Mouse (Mus musculus) C2C12 (cell line): ENCODE results near the gene Runx2.

Experiments
- CEBPB ChIP-seq: IDR thresholded peaks from one replicate; pipeline ENCODE4 v1.6.1; 2011; ENCODE audit warnings: low read depth, mild to moderate bottlenecking, control low read depth, moderate library complexity
- CTCF ChIP-seq: IDR thresholded peaks from one replicate; pipeline ENCODE4 v1.5.1; 2011; ENCODE audit not compliant: control insufficient read depth, insufficient read depth, insufficient read length
- FOSL1 ChIP-seq: IDR thresholded peaks from one replicate; pipeline ENCODE4 v1.8.0; 2011; ENCODE audit warnings: mild to moderate bottlenecking, low read length; ENCODE audit not compliant: poor library complexity, insufficient read depth, severe bottlenecking
- MAX ChIP-seq: IDR thresholded peaks from one replicate; pipeline ENCODE4 v1.6.1; 2011; ENCODE audit warnings: mild to moderate bottlenecking, control low read depth
- MYOD1 ChIP-seq: IDR thresholded peaks from one replicate; pipeline ENCODE4 v1.6.1; 2011; ENCODE audit warnings: low read depth; ENCODE audit not compliant: control insufficient read depth, insufficient read length
- USF1 ChIP-seq: IDR thresholded peaks from one replicate; pipeline ENCODE4 v1.6.1; 2011; ENCODE audit warnings: low read depth, mild to moderate bottlenecking, control low read depth, moderate library complexity

GRCm38 (mm10) chr17:44607383-44607782 lies 207.2 kb downstream of the Runx2 start:
- TF ChIP-seq MAX (no peak), CTCF (no peak), USF1 (no peak), MYOD1 (no peak), FOSL1 (no peak), CEBPB (no peak)
